Mouse (Mus musculus) limb, embryonic 15.5 days (tissue): ENCODE data around the gene Id3. TPM values are rescaled to one million over a fixed set of nuclear protein-coding genes. Genes with fewer than 3 reads are reported as not detected.
A peak's percentile ranks its signal among the peaks of the same experiment; 100 is the strongest.

Source experiments
- ATAC-seq: fragments of 200-750 bp; cut with Nextera tagmentation; 2 replicates; pipeline ENCODE4 v1.8.0; 2017; ENCODE audit warnings: low read depth, moderate TSS enrichment; ENCODE audit not compliant: insufficient number of reproducible peaks, low FRiP score, low TSS enrichment
- H3K27ac ChIP-seq: fragments of 300-500 bp; sonication (generic); 2 replicates; pipeline ENCODE4 v1.5.1; 2015; ENCODE audit warnings: moderate library complexity, mild to moderate bottlenecking, inconsistent platforms
- H3K27me3 ChIP-seq: fragments of 300-500 bp; sonication (generic); 2 replicates; pipeline ENCODE4 v1.6.1; 2015; ENCODE audit warnings: inconsistent platforms
- H3K36me3 ChIP-seq: fragments of 300-500 bp; sonication (generic); 2 replicates; pipeline ENCODE4 v1.6.1; 2015; ENCODE audit warnings: inconsistent platforms
- H3K4me1 ChIP-seq: fragments of 300-500 bp; sonication (generic); 2 replicates; pipeline ENCODE4 v1.6.1; 2015; ENCODE audit warnings: inconsistent platforms
- H3K4me2 ChIP-seq: fragments of 300-500 bp; sonication (generic); 2 replicates; pipeline ENCODE4 v1.6.1; 2015; ENCODE audit warnings: mild to moderate bottlenecking, inconsistent platforms
- H3K4me3 ChIP-seq: fragments of 300-500 bp; sonication (generic); 2 replicates; pipeline ENCODE4 v1.5.1; 2015; ENCODE audit warnings: mild to moderate bottlenecking, inconsistent platforms
- H3K9ac ChIP-seq: fragments of 300-500 bp; sonication (generic); 2 replicates; pipeline ENCODE4 v1.6.1; 2015; ENCODE audit warnings: inconsistent platforms
- H3K9me3 ChIP-seq: fragments of 300-500 bp; sonication (generic); 2 replicates; pipeline ENCODE4 v1.6.1; 2016; ENCODE audit warnings: inconsistent platforms
- WGBS: fragments of 180-500 bp; shearing (Covaris S2); methylation state at CpG from one replicate; pipeline ENCODE4 v1.1.7; 2015; 5-methylcytosine and 5-hydroxymethylcytosine counted together
- polyA plus RNA-seq: library from polyadenylated mRNA; unstranded; fragments of >200 nt; fragmentation: Nextera tagmentation; extraction: Ambion mirVana; gene quantifications from 2 replicates; pipeline ENCODE4 v1.2.1, GENCODE M21; 2015

Gene Id3
- polyA plus RNA-seq, 1 experiment from 2014 or later, result 488 TPM

- H3K36me3 ChIP-seq, result no peaks in the 10 kb centered on the region
- no peaks in the 10 kb centered on the region for H3K9me3 ChIP-seq
- H3K27me3 ChIP-seq, result no peaks in the 10 kb centered on the region
- no peak overlapping the region for H3K4me2 ChIP-seq
- no peak overlapping the region for H3K27ac ChIP-seq
- 70% methylated on average over 10 of the region's 10 CpGs for WGBS
- peaks cover 14% of the 10 kb centered on the region for H3K4me1 ChIP-seq
- H3K9ac ChIP-seq, result no peak overlapping the region
- H3K4me3 ChIP-seq, result no peak overlapping the region
- no peak for ATAC-seq
Measured at GRCm38 (mm10) chr4:136109941-136110900, 33.1 kb upstream of the Id3 start.

GRCm38 (mm10) chr4:136112344-136112743 lies 31.0 kb upstream of the Id3 start:
- H3K4me2 ChIP-seq, result no peak overlapping the region
- H3K9ac ChIP-seq, result no peak overlapping the region
- no peaks in the 10 kb centered on the region for H3K27me3 ChIP-seq
- no peak for ATAC-seq
- no peak overlapping the region for H3K4me3 ChIP-seq
- no peaks in the 10 kb centered on the region for H3K36me3 ChIP-seq
- no peak overlapping the region for H3K27ac ChIP-seq
- H3K4me1 ChIP-seq, result peaks cover 17% of the 10 kb centered on the region
- 46% methylated on average over 5 of the region's 5 CpGs for WGBS
- no peaks in the 10 kb centered on the region for H3K9me3 ChIP-seq

- H3K9ac ChIP-seq, result no peak overlapping the region
- peaks cover 22% of the 10 kb centered on the region for H3K4me1 ChIP-seq
- ATAC-seq, result no peak
- H3K36me3 ChIP-seq, result no peaks in the 10 kb centered on the region
- no peaks in the 10 kb centered on the region for H3K27me3 ChIP-seq
- no peaks in the 10 kb centered on the region for H3K9me3 ChIP-seq
- 82% methylated on average over 5 of the region's 5 CpGs for WGBS
- no peak overlapping the region for H3K4me3 ChIP-seq
- H3K4me2 ChIP-seq, result no peak overlapping the region
- no peak overlapping the region for H3K27ac ChIP-seq
Measured at GRCm38 (mm10) chr4:136114747-136115146, 28.6 kb upstream of the Id3 start.

GRCm38 (mm10) chr4:136117022-136117421 lies 26.3 kb upstream of the Id3 start:
- Histone ChIP-seq H3K36me3 (no peaks in the 10 kb centered on the region), H3K27ac (peak overlapping the region; percentile 43), H3K4me1 (peaks cover 21% of the 10 kb centered on the region), H3K9me3 (no peaks in the 10 kb centered on the region), H3K4me3 (no peak overlapping the region), H3K27me3 (no peaks in the 10 kb centered on the region), H3K4me2 (no peak overlapping the region), H3K9ac (no peak overlapping the region)
- 45% methylated on average over 13 of the region's 13 CpGs for WGBS
- ATAC-seq, result 0 out of 2 replicates have a peak, but pooled peaks have one; percentile 9

- Histone ChIP-seq H3K4me1 (peaks cover 21% of the 10 kb centered on the region), H3K4me3 (no peak overlapping the region), H3K4me2 (no peak overlapping the region), H3K9me3 (no peaks in the 10 kb centered on the region), H3K9ac (no peak overlapping the region), H3K27ac (no peak overlapping the region; the same call in 1 of the 2 replicates), H3K36me3 (no peaks in the 10 kb centered on the region), H3K27me3 (no peaks in the 10 kb centered on the region)
- 30% methylated on average over 16 of the region's 16 CpGs for WGBS
- no peak for ATAC-seq
Measured at GRCm38 (mm10) chr4:136120041-136120440, 23.3 kb upstream of the Id3 start.

- no peak overlapping the region for H3K4me3 ChIP-seq
- WGBS, result 90% methylated on average over 3 of the region's 3 CpGs
- no peak overlapping the region for H3K9ac ChIP-seq
- peaks cover 21% of the 10 kb centered on the region for H3K4me1 ChIP-seq
- no peaks in the 10 kb centered on the region for H3K9me3 ChIP-seq
- no peak overlapping the region for H3K4me2 ChIP-seq
- H3K36me3 ChIP-seq, result no peaks in the 10 kb centered on the region
- no peaks in the 10 kb centered on the region for H3K27me3 ChIP-seq
- H3K27ac ChIP-seq, result no peak overlapping the region
- no peak for ATAC-seq
Measured at GRCm38 (mm10) chr4:136121158-136121557, 22.1 kb upstream of the Id3 start.

- H3K36me3 ChIP-seq, result no peaks in the 10 kb centered on the region
- peaks cover 18% of the 10 kb centered on the region for H3K4me1 ChIP-seq
- WGBS, result 65% methylated on average over 7 of the region's 7 CpGs
- no peak overlapping the region for H3K4me3 ChIP-seq
- H3K9ac ChIP-seq, result no peak overlapping the region
- no peak overlapping the region for H3K4me2 ChIP-seq
- H3K27me3 ChIP-seq, result no peaks in the 10 kb centered on the region
- H3K9me3 ChIP-seq, result no peaks in the 10 kb centered on the region
- no peak overlapping the region for H3K27ac ChIP-seq
- no peak for ATAC-seq
Measured at GRCm38 (mm10) chr4:136121844-136122468, 21.3 kb upstream of the Id3 start.

GRCm38 (mm10) chr4:136123111-136123791 lies 20.0 kb upstream of the Id3 start:
- H3K9ac ChIP-seq, result no peak overlapping the region; the same call in 1 of the 2 replicates
- no peak overlapping the region for H3K4me2 ChIP-seq
- H3K4me3 ChIP-seq, result no peak overlapping the region
- H3K36me3 ChIP-seq, result no peaks in the 10 kb centered on the region
- WGBS, result 59% methylated on average over 8 of the region's 8 CpGs
- H3K9me3 ChIP-seq, result no peaks in the 10 kb centered on the region
- peak overlapping the region; percentile 58; the same call in 1 of the 2 replicates for H3K27ac ChIP-seq
- H3K27me3 ChIP-seq, result no peaks in the 10 kb centered on the region
- no peak for ATAC-seq
- H3K4me1 ChIP-seq, result peaks cover 15% of the 10 kb centered on the region

GRCm38 (mm10) chr4:136123792-136124161 lies 19.5 kb upstream of the Id3 start:
- no peaks in the 10 kb centered on the region for H3K9me3 ChIP-seq

GRCm38 (mm10) chr4:136124581-136124980 lies 18.7 kb upstream of the Id3 start:
- Histone ChIP-seq H3K4me1 (peaks cover 11% of the 10 kb centered on the region), H3K4me3 (no peak overlapping the region), H3K9me3 (no peaks in the 10 kb centered on the region), H3K4me2 (no peak overlapping the region), H3K36me3 (no peaks in the 10 kb centered on the region), H3K9ac (no peak overlapping the region), H3K27ac (no peak overlapping the region), H3K27me3 (no peaks in the 10 kb centered on the region)
- ATAC-seq, result no peak
- WGBS, result 98% methylated on average over 4 of the region's 4 CpGs

More at GRCm38 (mm10) chr4:136123792-136124161, 19.5 kb upstream of the Id3 start:
- H3K4me2 ChIP-seq, result no peak overlapping the region
- no peaks in the 10 kb centered on the region for H3K36me3 ChIP-seq
- H3K4me3 ChIP-seq, result no peak overlapping the region
- peaks cover 15% of the 10 kb centered on the region for H3K4me1 ChIP-seq
- WGBS, result 89% methylated on average over 3 of the region's 3 CpGs
- H3K27me3 ChIP-seq, result no peaks in the 10 kb centered on the region
- no peak overlapping the region for H3K9ac ChIP-seq
- H3K27ac ChIP-seq, result no peak overlapping the region
- ATAC-seq, result no peak

GRCm38 (mm10) chr4:136125458-136125857 lies 17.8 kb upstream of the Id3 start:
- no peak for ATAC-seq
- no peak overlapping the region for H3K9ac ChIP-seq

More at GRCm38 (mm10) chr4:136125458-136125857, 17.8 kb upstream of the Id3 start:
- H3K9me3 ChIP-seq, result no peaks in the 10 kb centered on the region
- peaks cover 4% of the 10 kb centered on the region; the same call in 1 of the 2 replicates for H3K4me1 ChIP-seq
- H3K27me3 ChIP-seq, result no peaks in the 10 kb centered on the region
- no peak overlapping the region for H3K27ac ChIP-seq
- H3K4me3 ChIP-seq, result no peak overlapping the region
- WGBS, result 83% methylated on average over 11 of the region's 11 CpGs
- H3K4me2 ChIP-seq, result no peak overlapping the region
- no peaks in the 10 kb centered on the region for H3K36me3 ChIP-seq
